Mouse (Mus musculus): ENCODE measurements at regions not wholly inside any gene's neighbourhood (a gene's known extent, or its start where the extent isn't known, plus 50 kb on each side); places are given as distances from the start of the nearest gene placed in this dataset.

DNA sequence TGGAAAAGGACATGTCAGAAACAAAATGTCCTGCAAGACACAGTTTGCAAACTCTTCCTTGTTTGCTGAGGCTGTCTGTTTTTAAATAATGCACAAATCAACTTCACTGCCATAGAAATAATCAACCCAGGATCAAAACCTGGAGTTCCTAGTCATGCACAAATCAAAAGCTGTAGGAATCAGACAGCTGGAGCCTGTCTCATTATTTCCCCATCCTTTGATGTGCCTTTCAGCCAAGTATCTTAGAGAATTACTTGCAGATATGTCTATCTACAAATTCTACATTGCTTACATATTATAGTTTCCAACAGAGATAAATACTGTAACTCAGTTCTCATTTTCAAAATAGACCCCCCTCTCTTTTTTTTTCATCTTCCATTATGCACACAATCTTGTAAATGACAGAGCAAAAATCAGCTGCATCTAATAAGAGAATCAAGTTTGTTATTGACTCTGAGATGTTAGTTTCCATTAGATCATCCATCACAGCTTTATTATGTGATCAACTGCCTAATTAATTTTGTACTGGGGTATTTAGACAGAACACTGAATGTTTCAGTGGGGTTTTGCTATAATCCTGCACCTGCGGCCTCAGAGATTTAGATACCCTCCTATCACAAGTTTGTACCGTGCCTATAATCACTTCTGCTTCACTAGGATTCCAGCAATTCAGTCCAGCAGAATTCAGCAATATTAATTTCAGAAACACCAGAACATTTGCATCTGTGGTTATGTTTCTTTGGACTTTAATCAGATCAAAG is 798.9 kb upstream of the Tenm2 start:
- no peak for TF ChIP-seq CTCF (IDR thresholded peaks at IDR 0.05)
- no peak for TF ChIP-seq EP300 (IDR thresholded peaks at IDR 0.05)
